Mouse (Mus musculus) E14TG2a.4 (cell line): ENCODE data around the gene Itprid1.

ENCODE experiments used
- CTCF ChIP-seq: conservative IDR thresholded peaks from 2 replicates; pipeline ENCODE4 v1.5.1; 2014; ENCODE audit warnings: low read length
- NANOG ChIP-seq: IDR thresholded peaks from 2 replicates; pipeline ENCODE4 v1.6.1; 2014; ENCODE audit warnings: borderline replicate concordance, low read length, mixed read lengths

GRCm38 (mm10) chr6:55808692-55809091, 28.0 kb upstream of the Itprid1 start:
- no peak for TF ChIP-seq CTCF
- TF ChIP-seq NANOG: no peak
